Mouse (Mus musculus) layer of hippocampus, adult 18-20 months (tissue): ENCODE data around the gene Ppp3ca. TPM values are rescaled to one million over a fixed set of nuclear protein-coding genes. Genes with fewer than 3 reads are reported as not detected.

Source experiments
- DNase-seq, 2 experiments: peaks; one replicate each; pipeline ENCODE4 v3.0.0; 2022; ENCODE audit warnings: low spot score in 2 of 2
- total RNA-seq, 2 experiments: library from RNA; stranded (reverse); gene quantifications; 2 replicates each; pipeline ENCODE4 v1.2.3; 2021

Gene Ppp3ca
- total RNA-seq, 2 experiments from 2014 or later = 1,235 to 1,382 TPM

GRCm38 (mm10) chr3:136895498-136895897 is 225.6 kb downstream of the Ppp3ca start:
- no peak for DNase-seq

GRCm38 (mm10) chr3:136896276-136896675 is 226.4 kb downstream of the Ppp3ca start:
- DNase-seq = no peak

GRCm38 (mm10) chr3:136899744-136900143 is 229.8 kb downstream of the Ppp3ca start:
- DNase-seq = no peak

GRCm38 (mm10) chr3:136900986-136901385 is 231.1 kb downstream of the Ppp3ca start:
- DNase-seq = no peak

GRCm38 (mm10) chr3:136902776-136903175 is 232.9 kb downstream of the Ppp3ca start:
- no peak for DNase-seq

- no peak for DNase-seq
These were observed 235.7 kb downstream of the Ppp3ca start for GRCm38 (mm10) chr3:136905577-136905976.

GRCm38 (mm10) chr3:136909534-136909933 is 239.6 kb downstream of the Ppp3ca start:
- DNase-seq = no peak

GRCm38 (mm10) chr3:136911276-136911675 is 241.4 kb downstream of the Ppp3ca start:
- no peak for DNase-seq

- DNase-seq = no peak
These were observed 247.2 kb downstream of the Ppp3ca start for GRCm38 (mm10) chr3:136917080-136917479.

- no peak for DNase-seq
These were observed 263.1 kb downstream of the Ppp3ca start for GRCm38 (mm10) chr3:136933071-136933470.

GRCm38 (mm10) chr3:136940733-136941601 is 271.0 kb downstream of the Ppp3ca start:
- no peak for DNase-seq

- no peak for DNase-seq
These were observed 271.6 kb downstream of the Ppp3ca start for GRCm38 (mm10) chr3:136941602-136941926.

- DNase-seq = no peak
These were observed 275.6 kb downstream of the Ppp3ca start for GRCm38 (mm10) chr3:136945550-136945949.

- DNase-seq = no peak
These were observed 276.7 kb downstream of the Ppp3ca start for GRCm38 (mm10) chr3:136946662-136947061.

- DNase-seq = no peak
These were observed 278.2 kb downstream of the Ppp3ca start for GRCm38 (mm10) chr3:136948142-136948541.

- DNase-seq = no peak
These were observed 281.9 kb downstream of the Ppp3ca start for GRCm38 (mm10) chr3:136951792-136952191.

GRCm38 (mm10) chr3:136952822-136953221 is 282.9 kb downstream of the Ppp3ca start:
- no peak for DNase-seq

GRCm38 (mm10) chr3:136955043-136955442 is 285.1 kb downstream of the Ppp3ca start:
- DNase-seq = no peak

GRCm38 (mm10) chr3:136960314-136960713 is 290.4 kb downstream of the Ppp3ca start:
- DNase-seq = no peak

GRCm38 (mm10) chr3:136966786-136967185 is 296.9 kb downstream of the Ppp3ca start:
- DNase-seq = no peak

- peak in 1 of 2 experiments; percentile 52 for DNase-seq
These were observed 297.6 kb downstream of the Ppp3ca start for GRCm38 (mm10) chr3:136967510-136967909.

- peak; percentile 57 to 89 for DNase-seq
These were observed 299.9 kb downstream of the Ppp3ca start for GRCm38 (mm10) chr3:136969796-136970195.

GRCm38 (mm10) chr3:136977859-136978258 is 307.9 kb downstream of the Ppp3ca start:
- DNase-seq = peak in 1 of 2 experiments; percentile 37
